ENCODE assay signal across 11 mouse cellular contexts in the genomic region with DNA sequence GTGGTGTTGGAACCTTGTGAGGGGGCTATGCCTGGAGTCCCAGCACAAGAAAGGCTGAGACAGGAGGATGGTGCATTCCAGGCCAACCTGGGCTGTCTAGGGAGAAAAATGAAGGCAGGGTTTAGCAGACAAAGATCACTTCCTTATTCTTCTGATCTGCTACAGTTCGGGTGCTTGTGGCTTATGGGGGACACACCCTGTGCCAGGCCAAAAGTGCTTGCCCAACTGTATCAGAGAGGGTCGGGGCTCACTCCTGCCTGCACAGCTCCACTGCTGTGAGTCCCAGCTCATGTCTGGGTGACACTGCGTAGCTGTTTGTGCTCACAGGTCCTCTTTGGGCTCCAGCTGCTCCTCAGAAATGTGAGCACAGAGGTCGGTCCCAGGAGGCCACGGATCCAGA.
"Had no signal": no experiment of that assay in that cellular context is flagged by ENCODE, and none has a peak within 500 bp of the region (broad histone marks: within the 10 kb centered on the region; RNA-seq: fewer than 3 reads in every experiment).

No protein-coding gene starts in this region.

- H3K27me3 ChIP-seq: midbrain, embryonic 15.5 days had no signal

- H3K27ac ChIP-seq: limb, embryonic 13.5 days; liver, embryonic 14.5 days; midbrain, embryonic 15.5 days; neural tube, embryonic 13.5 days had no signal

- H3K4me3 ChIP-seq: limb, embryonic 13.5 days; midbrain, embryonic 15.5 days; neural tube, embryonic 13.5 days had no signal

- H3K9ac ChIP-seq: limb, embryonic 13.5 days; liver, embryonic 14.5 days; midbrain, embryonic 15.5 days; neural tube, embryonic 13.5 days had no signal

- H3K36me3 ChIP-seq: limb, embryonic 13.5 days; midbrain, embryonic 15.5 days; neural tube, embryonic 13.5 days had no signal

- H3K9me3 ChIP-seq: midbrain, embryonic 15.5 days had no signal

- ATAC-seq: midbrain, embryonic 15.5 days had no signal

- H3K4me2 ChIP-seq: limb, embryonic 13.5 days; midbrain, embryonic 11.5 days; midbrain, embryonic 15.5 days; neural tube, embryonic 13.5 days had no signal

- DNase-seq: kidney, adult 8-10 months; kidney, postnatal 25 days; layer of hippocampus, postnatal 36 days; lung, adult 18-20 months; right cerebral cortex, postnatal 14 days; thymus, postnatal 36 days had no signal
